ENCODE assay signal across 8 mouse cellular contexts in the genomic region with DNA sequence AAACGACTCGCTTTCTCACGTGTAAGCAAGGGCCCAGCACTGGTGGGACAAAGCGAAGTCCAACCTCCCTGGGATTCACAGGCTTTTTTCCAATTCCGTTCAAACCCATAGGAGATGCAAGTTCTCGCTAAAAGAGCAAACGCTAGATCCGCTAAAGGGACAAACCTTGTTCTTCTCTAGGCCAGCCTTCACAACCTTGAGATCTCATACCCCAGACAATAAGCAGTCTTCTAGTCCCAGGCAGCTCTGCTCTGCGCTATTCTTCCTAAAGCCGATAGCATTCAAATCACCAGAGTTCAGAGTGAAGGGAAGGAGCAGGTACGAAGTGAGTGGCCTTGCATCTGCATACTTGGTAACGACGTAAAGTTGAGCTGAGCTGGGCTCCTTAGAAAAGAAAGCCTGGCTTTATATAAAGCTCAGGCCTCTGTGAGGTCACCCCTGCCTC. TPM values are rescaled to one million over a fixed set of nuclear protein-coding genes. Genes with fewer than 3 reads are reported as not detected.
DNase-seq lines count a peak whose midpoint lies in the region; ATAC-seq and TF ChIP-seq lines count a peak whose summit lies in the region.

No protein-coding gene starts in this region.

- ATAC-seq in heart, embryonic 13.5 days (ENCODE audit: extremely low read depth, insufficient number of reproducible peaks, low FRiP score, low TSS enrichment) = no peak
- ATAC-seq in hindbrain, postnatal 0 days = no peak
- no peak for ATAC-seq in midbrain, embryonic 14.5 days (ENCODE audit: low FRiP score, low TSS enrichment)
- ATAC-seq in inflammation-experienced regulatory T-cells, adult 6 months = no peak

- TF ChIP-seq CTCF in hindbrain, postnatal 0 days (IDR thresholded peaks at IDR 0.05; ENCODE audit: low read depth) = no peak

- peak overlapping the region; percentile 85 for H3K27ac ChIP-seq in heart, embryonic 13.5 days (replicated peaks)
- H3K27ac ChIP-seq in embryonic facial prominence, embryonic 10.5 days (replicated peaks) = peak overlapping the region; percentile 96
- H3K27ac ChIP-seq in hindbrain, postnatal 0 days = no peak overlapping the region
- peak overlapping the region; percentile 53; the same call in 1 of the 2 replicates for H3K27ac ChIP-seq in midbrain, embryonic 14.5 days (replicated peaks; ENCODE audit: low read depth, low read length)

- H3K36me3 ChIP-seq in heart, embryonic 13.5 days = peaks cover 9% of the 10 kb centered on the region; the same call in 1 of the 2 replicates
- H3K36me3 ChIP-seq in embryonic facial prominence, embryonic 10.5 days (replicated peaks) = peaks cover 24% of the 10 kb centered on the region
- H3K36me3 ChIP-seq in hindbrain, postnatal 0 days (ENCODE audit: insufficient read depth, low read length) = no peaks in the 10 kb centered on the region
- peaks cover 3% of the 10 kb centered on the region; the same call in 1 of the 2 replicates for H3K36me3 ChIP-seq in midbrain, embryonic 14.5 days (ENCODE audit: control insufficient read depth, insufficient read depth, low read length)

- peak overlapping the region; percentile 96 for H3K4me2 ChIP-seq in heart, embryonic 13.5 days
- peak overlapping the region; percentile 99 for H3K4me2 ChIP-seq in hindbrain, postnatal 0 days (ENCODE audit: low read depth, low read length)
- H3K4me2 ChIP-seq in midbrain, embryonic 14.5 days (ENCODE audit: low read length) = peak overlapping the region; percentile 97

- H3K27me3 ChIP-seq in heart, embryonic 13.5 days (replicated peaks) = peaks cover 52% of the 10 kb centered on the region
- no peaks in the 10 kb centered on the region for H3K27me3 ChIP-seq in embryonic facial prominence, embryonic 10.5 days (replicated peaks; ENCODE audit: low read depth, poor library complexity, severe bottlenecking)
- H3K27me3 ChIP-seq in hindbrain, postnatal 0 days (ENCODE audit: insufficient read depth, low read length) = no peaks in the 10 kb centered on the region
- no peaks in the 10 kb centered on the region for H3K27me3 ChIP-seq in midbrain, embryonic 14.5 days (ENCODE audit: control insufficient read depth, insufficient read depth, low read length)

- H3K4me1 ChIP-seq in heart, embryonic 13.5 days = peaks cover 10% of the 10 kb centered on the region
- H3K4me1 ChIP-seq in embryonic facial prominence, embryonic 10.5 days = peaks cover 32% of the 10 kb centered on the region
- peaks cover 12% of the 10 kb centered on the region; the same call in 1 of the 2 replicates for H3K4me1 ChIP-seq in hindbrain, postnatal 0 days (ENCODE audit: insufficient read depth, low read length)
- H3K4me1 ChIP-seq in midbrain, embryonic 14.5 days (ENCODE audit: control insufficient read depth, insufficient read depth, low read length) = peaks cover 20% of the 10 kb centered on the region

- H3K9me3 ChIP-seq in heart, embryonic 13.5 days = peaks cover 12% of the 10 kb centered on the region; the same call in 1 of the 2 replicates
- 0 out of 2 replicates have a peak, but pooled peaks cover 3% of the 10 kb centered on the region for H3K9me3 ChIP-seq in embryonic facial prominence, embryonic 10.5 days
- H3K9me3 ChIP-seq in hindbrain, postnatal 0 days (ENCODE audit: low read length) = no peaks in the 10 kb centered on the region
- no peaks in the 10 kb centered on the region for H3K9me3 ChIP-seq in midbrain, embryonic 14.5 days (ENCODE audit: control insufficient read depth, low read length)

- H3K9ac ChIP-seq in heart, embryonic 13.5 days = peak overlapping the region; percentile 89
- peak overlapping the region; percentile 69 for H3K9ac ChIP-seq in hindbrain, postnatal 0 days (replicated peaks; ENCODE audit: low read length)
- peak overlapping the region; percentile 79 for H3K9ac ChIP-seq in midbrain, embryonic 14.5 days (replicated peaks; ENCODE audit: low read length)

- WGBS in heart, embryonic 13.5 days = 23% methylated on average over 13 of the region's 13 CpGs
- 8% methylated on average over 13 of the region's 13 CpGs for WGBS in embryonic facial prominence, embryonic 10.5 days
- WGBS in hindbrain, postnatal 0 days = 13% methylated on average over 13 of the region's 13 CpGs
- 2% methylated on average over 13 of the region's 13 CpGs for WGBS in midbrain, embryonic 14.5 days

- H3K4me3 ChIP-seq in heart, embryonic 13.5 days = peak overlapping the region; percentile 71
- peak overlapping the region; percentile 91 for H3K4me3 ChIP-seq in embryonic facial prominence, embryonic 10.5 days
- peak overlapping the region; percentile 77 for H3K4me3 ChIP-seq in hindbrain, postnatal 0 days (ENCODE audit: low read length)
- peak overlapping the region; percentile 85 for H3K4me3 ChIP-seq in midbrain, embryonic 14.5 days (replicated peaks; ENCODE audit: low read depth, low read length)

- no peak for DNase-seq in heart, adult 8-10 months (ENCODE audit: low spot score)
- peak; percentile 24 for DNase-seq in embryonic facial prominence, embryonic 10.5 days (ENCODE audit: low spot score)
- no peak for DNase-seq in hindbrain, postnatal 0 days (ENCODE audit: low spot score)
- DNase-seq in midbrain, embryonic 14.5 days = peak; percentile 55
- no peak for DNase-seq in layer of hippocampus, postnatal 25 days (ENCODE audit: extremely low spot score in 1 of 2, low spot score in 1 of 2)
- DNase-seq in adrenal gland, postnatal 25 days = no peak

RNA-seq across cellular contexts. Expression of a gene that starts 1.2 kb away (rescaled TPM):
- polyA plus RNA-seq in heart, embryonic 13.5 days (2015; fragmentation: Nextera tagmentation; extraction: Ambion mirVana) = 15.3 and 17.1 TPM in 2 replicates
- total RNA-seq in heart, adult 8-10 months (2022) = 1 to 10 TPM; 3.3 to 4.1 (median 3.6) TPM
- polyA plus RNA-seq in embryonic facial prominence, embryonic 10.5 days (2016; fragmentation: Nextera tagmentation; extraction: Ambion mirVana) = 73.2 and 75.8 TPM in 2 replicates
- total RNA-seq in hindbrain, postnatal 0 days (2014; rRNA removed) = 9.0 and 11.0 TPM in 2 replicates
- 5.1 and 5.7 TPM in 2 replicates for polyA plus RNA-seq in hindbrain, postnatal 0 days (2015; fragmentation: Nextera tagmentation; extraction: Ambion mirVana)
- 10.5 and 20.5 TPM in 2 replicates for polyA plus RNA-seq in midbrain, embryonic 14.5 days (2014; fragmentation: Nextera tagmentation; extraction: Ambion mirVana)
- 1 to 10 TPM; 5.0 to 5.8 TPM for total RNA-seq in layer of hippocampus, postnatal 25 days (2021)
- 23.6 and 25.7 TPM in 2 replicates for total RNA-seq in adrenal gland, postnatal 25 days (2021)
- polyA plus RNA-seq in inflammation-experienced regulatory T-cells, adult 6 months (2017; shearing (Covaris generic)) = 1 to 10 TPM in 2 of 3 experiments, under 1 TPM in 1; 0.56 to 6.8 (median 1.9) TPM

Comparison
In these comparisons a context has a peak if more than half of its experiments do, and no peak if none do; other contexts are left out.
1. DNase-seq: peak in embryonic facial prominence, embryonic 10.5 days (single experiment) and midbrain, embryonic 14.5 days (single experiment); none in heart, adult 8-10 months (single experiment), hindbrain, postnatal 0 days (single experiment), layer of hippocampus, postnatal 25 days (0 of 2) and adrenal gland, postnatal 25 days (single experiment).
2. Peak in every context shown above with its lines, with median percentiles within 50 percentile points of each other: H3K4me2 ChIP-seq, H3K4me3 ChIP-seq and H3K9ac ChIP-seq.